Mouse (Mus musculus): ENCODE results near the gene Prkd2. TPM values are rescaled to one million over a fixed set of nuclear protein-coding genes. Genes with fewer than 3 reads are reported as not detected.

Prkd2 gene
- polyA plus RNA-seq, 1 experiment from 2014 or later = 5.0 TPM

DNA sequence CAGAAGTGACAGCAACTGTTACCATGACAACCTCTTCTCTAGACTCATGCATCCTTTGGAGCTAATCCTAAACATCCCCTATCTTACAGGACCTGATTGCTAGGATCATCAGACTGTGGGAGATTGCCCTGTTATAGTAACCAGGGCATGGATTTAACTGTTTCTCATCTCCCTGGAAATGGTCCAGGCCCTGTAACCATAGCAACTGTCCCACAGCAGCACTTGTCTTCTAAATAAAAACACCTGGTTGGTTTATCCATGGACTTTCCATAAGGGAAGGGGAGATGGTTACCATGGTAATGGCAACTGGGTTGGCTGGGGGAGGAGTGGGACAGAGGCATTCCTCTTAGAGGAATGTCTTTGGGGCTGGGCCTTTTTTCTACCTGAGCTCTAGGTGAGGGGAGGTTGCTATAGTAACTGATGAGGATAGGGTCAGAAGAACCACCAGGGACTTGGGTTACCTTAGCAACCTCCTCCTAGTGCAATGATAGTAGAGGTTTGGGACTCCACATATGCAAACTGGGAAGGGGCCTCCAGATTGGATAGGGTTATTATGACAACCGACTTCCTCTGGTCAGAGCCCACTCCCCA, 27.3 kb upstream of the Prkd2 start, which contains the start of gene Strn4:
TSS of gene Strn4 (plus strand) at position 539 of the 591 bp plus-strand sequence.
- no peaks in the 10 kb centered on the region for H3K9me3 ChIP-seq (replicated peaks)
- H3K4me2 ChIP-seq = peak within 1 kb of the TSS; percentile 69
- peak within 1 kb of the TSS; percentile 99 for H3K27ac ChIP-seq (replicated peaks)
- H3K4me3 ChIP-seq (replicated peaks) = peak within 1 kb of the TSS; percentile 98
- H3K9ac ChIP-seq (replicated peaks) = peak within 1 kb of the TSS; percentile 99
- WGBS = 0% methylated on average over 1 of the region's 1 CpGs
- H3K36me3 ChIP-seq = no peaks in the 10 kb centered on the region
- ATAC-seq (ENCODE audit: low FRiP score) = peak; percentile 79
- H3K4me1 ChIP-seq = peaks cover 87% of the 10 kb centered on the region
- H3K27me3 ChIP-seq (replicated peaks) = no peaks in the 10 kb centered on the region

DNA sequence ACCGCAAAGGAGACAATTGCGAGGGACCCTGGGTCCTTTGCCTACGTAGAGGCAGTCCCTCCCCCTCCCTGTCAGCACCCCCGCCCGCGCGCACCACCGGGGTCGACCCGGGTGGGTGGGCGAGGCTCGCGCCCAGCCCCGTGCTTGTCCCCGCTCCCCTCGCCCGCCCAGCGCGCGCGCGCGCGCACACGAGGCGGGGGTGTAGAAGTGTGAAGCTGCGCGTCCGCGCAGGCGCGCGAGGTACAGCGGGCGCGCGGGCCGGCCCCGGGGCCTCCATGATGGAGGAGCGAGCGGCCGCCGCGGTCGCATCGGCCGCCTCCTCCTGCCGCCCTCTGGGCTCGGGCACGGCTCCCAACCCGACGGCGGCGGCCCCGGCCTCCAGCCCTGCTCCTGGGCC, 26.6 kb upstream of the Prkd2 start:
- ATAC-seq (ENCODE audit: low FRiP score) = peak; percentile 73
- H3K27me3 ChIP-seq (replicated peaks) = no peaks in the 10 kb centered on the region
- under 1% methylated on average over 46 of the region's 55 CpGs for WGBS
- H3K27ac ChIP-seq (replicated peaks) = peak overlapping the region; percentile 99
- H3K9me3 ChIP-seq (replicated peaks) = no peaks in the 10 kb centered on the region
- no peaks in the 10 kb centered on the region for H3K36me3 ChIP-seq
- peak overlapping the region; percentile 98 for H3K4me3 ChIP-seq (replicated peaks)
- H3K9ac ChIP-seq (replicated peaks) = peak overlapping the region; percentile 99
- peak overlapping the region; percentile 69 for H3K4me2 ChIP-seq
- H3K4me1 ChIP-seq = peaks cover 86% of the 10 kb centered on the region

DNA sequence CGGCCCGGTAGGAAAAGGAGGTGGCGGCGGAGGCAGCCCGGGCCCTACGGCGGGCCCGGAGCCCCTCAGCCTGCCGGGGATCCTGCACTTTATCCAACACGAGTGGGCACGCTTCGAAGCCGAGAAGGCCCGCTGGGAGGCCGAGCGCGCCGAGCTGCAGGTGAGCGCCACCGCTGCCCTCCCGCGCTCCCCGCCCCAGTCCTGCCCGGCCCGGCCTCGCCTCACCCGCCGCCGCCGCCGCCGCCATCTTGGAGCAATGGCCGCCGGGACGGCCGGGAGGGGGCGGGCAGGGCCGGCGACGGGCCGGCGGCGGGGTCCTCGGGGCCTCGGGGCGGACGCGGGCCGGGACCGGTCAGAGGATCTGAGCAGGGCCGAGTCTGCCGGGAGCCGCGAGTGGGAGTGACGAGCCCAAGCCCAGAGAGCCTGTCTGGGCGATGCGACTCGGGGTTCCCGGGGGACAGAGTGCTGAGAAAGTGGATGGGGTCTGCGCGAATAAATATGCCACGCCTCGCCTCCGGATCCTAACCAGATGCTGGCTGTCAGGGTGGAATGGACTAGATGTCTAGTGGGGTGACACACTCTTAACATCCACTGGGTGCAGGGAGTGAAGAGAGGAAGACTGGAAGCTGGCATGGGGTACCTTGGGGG, 26.1 kb upstream of the Prkd2 start, which contains the start of gene Fkrp:
TSS of gene Fkrp (minus strand) at position 258 of the 648 bp plus-strand sequence.
- peaks cover 86% of the 10 kb centered on the region for H3K4me1 ChIP-seq
- WGBS = under 1% methylated on average over 55 of the region's 64 CpGs
- no peaks in the 10 kb centered on the region for H3K27me3 ChIP-seq (replicated peaks)
- peak; percentile 50 for ATAC-seq (ENCODE audit: low FRiP score)
- H3K4me3 ChIP-seq (replicated peaks) = peak within 1 kb of the TSS; percentile 98
- no peaks in the 10 kb centered on the region for H3K9me3 ChIP-seq (replicated peaks)
- H3K4me2 ChIP-seq = peak within 1 kb of the TSS; percentile 69
- peak within 1 kb of the TSS; percentile 99 for H3K9ac ChIP-seq (replicated peaks)
- H3K36me3 ChIP-seq = no peaks in the 10 kb centered on the region
- peak within 1 kb of the TSS; percentile 99 for H3K27ac ChIP-seq (replicated peaks)

DNA sequence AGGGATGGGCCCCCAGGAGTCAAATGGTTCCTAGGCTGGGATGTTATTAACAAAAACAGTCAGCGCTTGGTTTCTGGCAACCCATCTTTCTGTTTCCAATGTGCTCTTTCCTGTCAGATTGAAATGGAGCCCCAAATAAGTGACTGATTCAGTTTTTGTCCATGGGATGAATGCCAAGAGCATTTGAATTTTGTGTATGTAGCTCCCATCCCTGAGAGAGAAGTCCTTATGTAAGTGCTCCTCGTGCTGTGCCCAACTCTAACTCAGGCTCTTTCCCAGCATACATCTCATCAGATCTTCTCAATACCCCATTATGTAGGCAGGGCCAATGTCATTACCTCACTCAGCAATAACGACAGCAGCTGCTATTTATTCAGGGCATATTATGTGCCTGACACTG, 25.0 kb upstream of the Prkd2 start:
- H3K27ac ChIP-seq (replicated peaks) = peak overlapping the region; percentile 99
- H3K9ac ChIP-seq (replicated peaks) = peak overlapping the region; percentile 99
- H3K27me3 ChIP-seq (replicated peaks) = no peaks in the 10 kb centered on the region
- no peak for ATAC-seq (ENCODE audit: low FRiP score)
- H3K4me3 ChIP-seq (replicated peaks) = peak overlapping the region; percentile 98
- peaks cover 3% of the 10 kb centered on the region; the same call in 1 of the 2 replicates for H3K36me3 ChIP-seq
- no peaks in the 10 kb centered on the region for H3K9me3 ChIP-seq (replicated peaks)
- WGBS = 30% methylated on average over 3 of the region's 3 CpGs
- peaks cover 86% of the 10 kb centered on the region for H3K4me1 ChIP-seq
- peak overlapping the region; percentile 69 for H3K4me2 ChIP-seq

DNA sequence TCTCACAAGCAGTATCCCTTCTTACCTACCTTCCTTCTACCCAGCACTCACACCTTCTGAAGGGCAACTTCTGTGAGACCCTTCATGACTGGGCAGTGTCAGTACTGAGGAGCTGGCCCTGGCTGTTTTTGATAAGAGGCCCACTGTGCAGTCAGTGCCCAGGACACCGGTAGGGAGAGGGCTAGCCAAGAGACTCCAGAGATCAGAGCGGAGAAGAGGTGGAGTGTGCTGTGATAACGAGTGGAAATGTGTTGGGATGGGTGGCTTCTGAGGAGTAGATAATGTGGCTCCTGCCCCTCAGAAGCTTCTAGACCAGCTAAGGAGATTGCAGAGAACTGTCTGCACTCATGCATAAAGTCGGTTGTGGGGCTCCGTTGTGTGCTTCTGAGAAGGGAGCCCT, 22.9 kb upstream of the Prkd2 start:
- Histone ChIP-seq H3K4me3 (replicated peaks) (no peak overlapping the region), H3K4me2 (peak overlapping the region; percentile 29), H3K9me3 (replicated peaks) (no peaks in the 10 kb centered on the region), H3K9ac (replicated peaks) (no peak overlapping the region; the same call in 1 of the 2 replicates), H3K4me1 (peaks cover 74% of the 10 kb centered on the region), H3K27ac (replicated peaks) (0 out of 2 replicates have a peak overlapping the region, but pooled peaks have one; percentile 23), H3K36me3 (peaks cover 21% of the 10 kb centered on the region), H3K27me3 (replicated peaks) (no peaks in the 10 kb centered on the region)
- ATAC-seq (ENCODE audit: low FRiP score) = no peak
- WGBS = 71% methylated on average over 5 of the region's 5 CpGs

DNA sequence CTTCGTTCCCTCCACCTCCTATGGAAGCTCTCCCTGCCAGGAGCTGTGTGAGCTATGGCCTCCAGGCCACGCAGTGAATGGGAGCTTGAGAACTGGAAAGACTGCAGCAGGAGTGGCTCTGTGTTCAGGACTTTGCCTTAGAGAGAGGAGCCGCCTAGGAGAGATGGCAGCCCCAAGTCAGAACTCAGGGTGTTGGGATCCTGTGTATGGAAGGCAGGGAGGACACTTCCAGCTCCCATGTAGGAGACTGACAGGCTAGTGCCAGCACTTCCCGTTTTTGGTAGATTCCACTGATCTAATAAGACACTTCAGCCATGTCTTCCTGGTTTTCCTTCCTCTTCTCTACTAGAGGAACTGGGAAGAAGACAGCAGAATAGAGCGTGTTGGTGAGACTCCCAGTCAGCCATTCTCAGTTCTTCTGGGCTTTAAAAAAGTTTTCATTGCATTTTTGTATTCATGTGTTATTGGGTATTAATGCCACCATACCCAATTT, 22.4 kb upstream of the Prkd2 start:
- Histone ChIP-seq H3K9me3 (replicated peaks) (no peaks in the 10 kb centered on the region), H3K9ac (replicated peaks) (no peak overlapping the region; the same call in 1 of the 2 replicates), H3K4me1 (peaks cover 68% of the 10 kb centered on the region), H3K27me3 (replicated peaks) (no peaks in the 10 kb centered on the region), H3K27ac (replicated peaks) (0 out of 2 replicates have a peak overlapping the region, but pooled peaks have one; percentile 23), H3K36me3 (peaks cover 26% of the 10 kb centered on the region), H3K4me2 (peak overlapping the region; percentile 29), H3K4me3 (replicated peaks) (no peak overlapping the region)
- no peak for ATAC-seq (ENCODE audit: low FRiP score)
- 71% methylated on average over 5 of the region's 5 CpGs for WGBS

DNA sequence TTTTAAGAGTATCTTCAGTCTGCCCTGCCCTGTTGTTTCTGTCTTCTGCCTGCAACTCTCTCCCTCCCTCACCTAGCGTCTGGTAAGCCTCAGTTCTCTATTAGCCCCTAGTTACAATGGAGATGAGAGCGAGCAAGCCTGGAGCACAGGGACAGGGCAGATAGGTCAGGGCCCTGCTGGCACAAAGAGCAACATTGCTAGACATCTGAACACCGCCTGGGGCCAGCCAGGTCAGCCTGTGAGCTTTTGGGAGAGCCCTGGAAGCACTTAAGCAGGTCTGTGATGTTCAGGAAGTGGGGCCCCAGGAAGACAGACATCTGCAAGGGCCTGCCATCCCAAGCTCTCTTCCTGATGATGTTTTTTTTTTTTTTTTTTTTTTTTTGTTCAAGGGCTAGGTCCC, 21.6 kb upstream of the Prkd2 start:
- 0 out of 2 replicates have a peak overlapping the region, but pooled peaks have one; percentile 18 for H3K27ac ChIP-seq (replicated peaks)
- H3K9me3 ChIP-seq (replicated peaks) = no peaks in the 10 kb centered on the region
- H3K9ac ChIP-seq (replicated peaks) = no peak overlapping the region
- H3K4me3 ChIP-seq (replicated peaks) = no peak overlapping the region
- ATAC-seq (ENCODE audit: low FRiP score) = no peak
- no peaks in the 10 kb centered on the region for H3K27me3 ChIP-seq (replicated peaks)
- 43% methylated on average over 3 of the region's 3 CpGs for WGBS
- H3K36me3 ChIP-seq = peaks cover 34% of the 10 kb centered on the region
- H3K4me2 ChIP-seq = no peak overlapping the region
- peaks cover 64% of the 10 kb centered on the region for H3K4me1 ChIP-seq

DNA sequence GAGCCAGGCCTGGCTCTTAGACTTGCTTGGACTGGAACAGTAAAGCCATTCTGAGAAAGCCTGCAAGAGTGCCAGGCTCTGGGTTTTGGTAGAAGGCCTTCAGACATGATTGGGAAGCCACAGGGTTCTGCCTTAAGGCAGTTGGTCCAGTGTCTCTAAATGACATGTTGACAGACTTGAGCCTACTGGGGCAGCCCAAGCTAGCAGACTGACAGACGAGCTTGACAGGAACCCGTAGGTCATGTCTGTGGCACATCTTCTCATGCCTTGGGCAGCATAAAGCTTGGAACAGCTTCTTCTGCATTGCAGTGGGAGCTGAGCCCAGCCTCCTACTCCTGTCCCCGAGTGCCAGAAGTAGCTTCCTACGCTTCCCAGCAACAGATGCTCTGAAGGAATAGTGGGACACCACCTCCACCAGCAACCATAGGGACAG, 21.0 kb upstream of the Prkd2 start:
- H3K4me1 ChIP-seq = peaks cover 68% of the 10 kb centered on the region

DNA sequence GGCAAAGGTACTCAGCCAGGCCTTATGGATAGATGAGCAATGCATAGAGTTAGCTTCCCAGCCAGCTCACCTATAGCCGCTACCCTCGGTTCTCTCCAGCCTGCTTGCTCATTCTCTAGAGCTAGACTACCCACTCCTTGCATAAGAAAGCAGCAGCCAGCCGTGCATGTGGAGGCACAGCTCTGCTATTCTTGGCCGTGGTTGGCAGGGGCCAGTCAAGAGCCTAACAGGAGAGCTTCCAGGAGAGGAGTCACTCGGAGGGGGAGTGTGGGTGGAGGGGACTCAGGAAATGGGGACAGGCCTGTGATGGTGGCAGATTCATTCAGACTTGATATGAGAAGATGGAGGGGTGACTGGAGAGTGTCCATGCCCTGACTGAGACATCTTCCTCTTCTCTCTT, 19.0 kb upstream of the Prkd2 start:
- H3K36me3 ChIP-seq = peaks cover 60% of the 10 kb centered on the region
- no peak overlapping the region for H3K27ac ChIP-seq (replicated peaks)
- H3K9me3 ChIP-seq (replicated peaks) = no peaks in the 10 kb centered on the region
- H3K4me3 ChIP-seq (replicated peaks) = no peak overlapping the region
- H3K27me3 ChIP-seq (replicated peaks) = no peaks in the 10 kb centered on the region
- H3K9ac ChIP-seq (replicated peaks) = no peak overlapping the region
- H3K4me2 ChIP-seq = no peak overlapping the region
- peaks cover 55% of the 10 kb centered on the region for H3K4me1 ChIP-seq
- no peak for ATAC-seq (ENCODE audit: low FRiP score)
- 73% methylated on average over 5 of the region's 5 CpGs for WGBS

More for the DNA sequence above, 21.0 kb upstream of the Prkd2 start:
- Histone ChIP-seq H3K4me2 (no peak overlapping the region), H3K9ac (replicated peaks) (no peak overlapping the region), H3K27ac (replicated peaks) (0 out of 2 replicates have a peak overlapping the region, but pooled peaks have one; percentile 18), H3K27me3 (replicated peaks) (no peaks in the 10 kb centered on the region), H3K36me3 (peaks cover 40% of the 10 kb centered on the region), H3K9me3 (replicated peaks) (no peaks in the 10 kb centered on the region), H3K4me3 (replicated peaks) (no peak overlapping the region)
- WGBS = 77% methylated on average over 4 of the region's 4 CpGs
- no peak for ATAC-seq (ENCODE audit: low FRiP score)

DNA sequence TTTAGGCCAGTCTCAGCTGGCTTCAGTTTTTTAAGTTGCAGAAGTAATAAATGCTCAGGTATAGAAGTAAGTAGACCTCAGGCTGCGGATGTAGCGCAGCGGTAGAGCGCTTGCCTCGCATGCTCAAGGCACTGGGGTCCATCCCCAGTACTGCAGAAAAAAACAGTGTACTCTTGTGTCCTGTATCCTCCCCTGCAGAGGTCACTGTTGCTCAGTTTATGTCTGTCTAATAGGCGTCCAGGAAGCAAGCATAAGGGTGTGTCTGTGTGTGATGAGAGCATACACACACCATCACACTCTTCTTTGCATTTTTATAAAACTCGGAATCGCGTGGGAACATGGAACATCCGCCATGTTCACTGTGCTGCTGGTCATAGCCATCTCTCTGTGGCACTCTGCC, 16.9 kb upstream of the Prkd2 start:
- Histone ChIP-seq H3K4me1 (peaks cover 35% of the 10 kb centered on the region), H3K4me3 (replicated peaks) (no peak overlapping the region), H3K27ac (replicated peaks) (no peak overlapping the region), H3K9me3 (replicated peaks) (no peaks in the 10 kb centered on the region), H3K9ac (replicated peaks) (no peak overlapping the region), H3K27me3 (replicated peaks) (no peaks in the 10 kb centered on the region), H3K36me3 (peaks cover 81% of the 10 kb centered on the region), H3K4me2 (no peak overlapping the region)
- WGBS = 85% methylated on average over 10 of the region's 10 CpGs
- no peak for ATAC-seq (ENCODE audit: low FRiP score)

DNA sequence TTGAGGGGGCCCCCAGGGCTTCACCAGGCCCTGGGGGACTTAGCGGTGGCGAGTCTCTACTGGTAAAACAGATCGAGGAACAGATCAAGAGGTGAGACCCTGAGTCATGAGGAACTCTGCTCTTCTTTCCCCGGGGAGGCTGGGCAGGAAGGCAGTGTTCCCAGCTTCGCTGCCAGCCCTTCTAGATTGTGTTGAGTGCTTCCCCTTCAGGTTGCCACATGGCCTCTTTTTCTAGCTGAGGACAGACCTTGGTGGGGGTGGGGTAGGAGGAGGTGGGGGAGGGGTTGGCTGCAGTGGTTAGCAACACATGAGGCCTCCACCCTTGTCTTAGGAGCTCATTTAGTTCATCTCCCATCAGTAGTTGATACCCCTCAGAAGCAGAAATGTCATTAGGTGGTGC, 16.1 kb upstream of the Prkd2 start:
- no peaks in the 10 kb centered on the region for H3K9me3 ChIP-seq (replicated peaks)
- no peak overlapping the region for H3K27ac ChIP-seq (replicated peaks)
- no peaks in the 10 kb centered on the region for H3K27me3 ChIP-seq (replicated peaks)
- 84% methylated on average over 5 of the region's 5 CpGs for WGBS
- ATAC-seq (ENCODE audit: low FRiP score) = no peak
- peaks cover 89% of the 10 kb centered on the region for H3K36me3 ChIP-seq
- no peak overlapping the region for H3K4me2 ChIP-seq
- H3K9ac ChIP-seq (replicated peaks) = no peak overlapping the region
- H3K4me3 ChIP-seq (replicated peaks) = no peak overlapping the region
- H3K4me1 ChIP-seq = peaks cover 27% of the 10 kb centered on the region

DNA sequence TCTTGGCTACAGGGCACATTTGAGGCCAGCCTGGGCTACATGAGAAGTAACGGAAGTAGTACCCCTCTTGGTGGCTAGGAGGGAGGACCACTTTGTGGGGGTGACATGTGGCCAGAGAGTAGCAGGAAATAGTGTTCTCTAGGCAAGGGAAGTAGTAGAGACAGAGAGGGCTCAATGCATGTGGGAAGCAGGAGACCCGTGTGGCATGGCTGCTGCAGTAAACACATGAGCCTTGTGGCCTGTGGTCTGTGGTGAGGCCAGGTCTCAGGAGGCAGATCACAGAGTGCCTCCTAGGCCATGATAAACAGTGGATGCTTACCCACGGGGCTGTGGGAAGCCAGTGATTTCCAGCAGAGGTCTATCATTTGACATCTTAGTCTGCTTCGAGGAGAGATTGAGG, 15.4 kb upstream of the Prkd2 start:
- H3K4me3 ChIP-seq (replicated peaks) = no peak overlapping the region
- ATAC-seq (ENCODE audit: low FRiP score) = no peak
- H3K36me3 ChIP-seq = peaks cover 96% of the 10 kb centered on the region
- H3K4me1 ChIP-seq = peaks cover 21% of the 10 kb centered on the region
- no peaks in the 10 kb centered on the region for H3K27me3 ChIP-seq (replicated peaks)
- H3K4me2 ChIP-seq = no peak overlapping the region
- H3K9ac ChIP-seq (replicated peaks) = no peak overlapping the region
- H3K27ac ChIP-seq (replicated peaks) = no peak overlapping the region
- H3K9me3 ChIP-seq (replicated peaks) = no peaks in the 10 kb centered on the region
- WGBS = 80% methylated on average over 4 of the region's 4 CpGs

Measured in neural tube, embryonic 15.5 days (tissue).